Mouse (Mus musculus): ENCODE measurements around the gene Pitpnc1.

DNA sequence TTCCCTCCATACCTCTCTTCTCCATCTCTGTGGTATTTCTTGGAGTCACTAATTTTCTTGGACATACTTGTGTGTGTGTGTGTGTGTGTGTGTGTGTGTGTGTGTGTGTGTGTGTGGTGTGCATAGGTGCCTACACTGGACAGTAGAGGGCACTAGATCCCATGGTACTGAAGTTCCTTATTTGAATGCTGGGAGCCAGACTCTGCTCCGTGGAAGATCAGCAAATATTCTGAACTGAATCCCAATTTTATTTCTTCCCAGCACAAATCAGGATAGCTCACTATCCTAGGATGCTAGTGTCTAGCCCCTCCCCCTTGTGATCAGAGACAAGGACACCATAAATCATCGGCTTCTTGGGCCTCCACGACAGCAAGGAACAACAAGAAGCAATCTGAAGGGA lies 148.7 kb downstream of the Pitpnc1 start:
- TF ChIP-seq CTCF (IDR thresholded peaks at IDR 0.05; ENCODE audit: borderline replicate concordance, insufficient read depth, low read depth, low read length) = no peak
- no peak for TF ChIP-seq POLR2A (IDR thresholded peaks at IDR 0.05; ENCODE audit: borderline replicate concordance, insufficient read depth, low read length)
